Mouse (Mus musculus) adrenal gland, adult (tissue): Measurements from ENCODE around the gene Cyb5r1.
"Not testable (repeated sequence)": the region's sequence is repeated elsewhere in the genome, so short reads cannot be mapped to it uniquely, and the experiment has no call there.

Experiments used
- DNase-seq, 2 experiments: peaks; one replicate each; pipeline ENCODE4 v3.0.0; 2022 to 2023; ENCODE audit warnings: low spot score in 1 of 2; ENCODE audit not compliant: inconsistent age in 2 of 2

The Cyb5r1 gene

DNA sequence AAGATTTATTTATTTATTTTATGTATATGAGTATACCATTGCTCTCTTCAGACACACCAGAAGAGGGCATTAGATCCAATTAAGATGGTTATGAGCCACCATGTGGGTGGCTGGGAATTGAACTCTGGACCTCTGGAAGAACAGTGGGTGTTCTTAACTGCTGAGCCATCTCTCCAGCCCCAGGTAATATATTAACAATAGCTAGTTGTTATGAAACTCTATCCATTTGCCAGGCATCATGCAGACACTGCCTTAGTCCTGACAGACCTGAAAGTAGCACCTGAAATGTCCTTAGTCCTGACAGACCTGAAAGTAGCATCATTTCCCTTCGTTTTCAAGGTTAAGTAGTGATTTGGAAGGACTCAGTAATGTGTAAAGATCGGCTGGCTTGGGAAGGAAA lies 8.7 kb downstream of the Cyb5r1 start:
- no peak for DNase-seq

DNA sequence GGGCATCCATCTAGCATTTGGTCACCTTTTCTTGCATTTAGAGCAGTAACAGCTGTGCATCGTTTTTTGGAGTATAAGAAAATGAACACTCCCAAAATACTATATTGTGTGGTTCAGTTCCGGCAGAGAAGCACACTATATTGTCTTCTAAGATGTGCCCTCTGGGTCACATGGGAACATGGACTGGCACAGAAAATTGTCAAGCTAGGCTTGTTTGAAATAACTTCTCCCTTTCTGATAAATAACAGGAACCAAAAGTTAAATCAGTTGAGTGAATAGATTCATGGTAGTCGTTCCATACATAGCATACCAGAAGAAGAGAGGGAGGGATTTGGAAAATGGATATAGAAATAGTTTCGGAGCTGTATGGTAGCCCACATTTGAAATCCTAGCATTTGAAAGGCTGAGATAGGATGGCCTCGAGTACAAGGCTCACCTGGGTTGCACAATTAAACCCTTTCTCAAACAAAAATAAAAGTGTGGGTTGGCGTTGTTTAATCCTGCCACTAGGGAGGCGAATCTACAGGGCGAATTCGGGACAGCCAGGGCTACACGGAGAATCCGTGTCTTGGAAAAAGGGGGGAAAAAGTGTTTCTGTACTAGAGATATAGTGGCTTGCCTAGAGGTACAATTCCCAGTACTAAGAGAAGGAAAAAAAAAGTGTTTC lies 9.3 kb downstream of the Cyb5r1 start:
- peak in 1 of 2 experiments; percentile 53 for DNase-seq

- peak; percentile 98 to 99 for DNase-seq
Measured at GRCm38 (mm10) chr1:134415168-134415831, 9.9 kb downstream of the Cyb5r1 start, which contains the start of gene Adipor1. TSS of gene Adipor1 (plus strand) at chr1:134415378.

- DNase-seq, result peak in 1 of 2 experiments; percentile 81
Measured at GRCm38 (mm10) chr1:134418414-134418975, 13.1 kb downstream of the Cyb5r1 start.

GRCm38 (mm10) chr1:134419176-134419575 lies 13.8 kb downstream of the Cyb5r1 start:
- DNase-seq, result no peak

GRCm38 (mm10) chr1:134419751-134420458 lies 14.5 kb downstream of the Cyb5r1 start:
- DNase-seq, result peak; percentile 88 to 95

- no peak for DNase-seq
Measured at GRCm38 (mm10) chr1:134423911-134424310, 18.6 kb downstream of the Cyb5r1 start.

- no peak for DNase-seq
Measured at GRCm38 (mm10) chr1:134426289-134426688, 20.9 kb downstream of the Cyb5r1 start.

GRCm38 (mm10) chr1:134433002-134433401 lies 27.6 kb downstream of the Cyb5r1 start:
- no peak for DNase-seq

DNA sequence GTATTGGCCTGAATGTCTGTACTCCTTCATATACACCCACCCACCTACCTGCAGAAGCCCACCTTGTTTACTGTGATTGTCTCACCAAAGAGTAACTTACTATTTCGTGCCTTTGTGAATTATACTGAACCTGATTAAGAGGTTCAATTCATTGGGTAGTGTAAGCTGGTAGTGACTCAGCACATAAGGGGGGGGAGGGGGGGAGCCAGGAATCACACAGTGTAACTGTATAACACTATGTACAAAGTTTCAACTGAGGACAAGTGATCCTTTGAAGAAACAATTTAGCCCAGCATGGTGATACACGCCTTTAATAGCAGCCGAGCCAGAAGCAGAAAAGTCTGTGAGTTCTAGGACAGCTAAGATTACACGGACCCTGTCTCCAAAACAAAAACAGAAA lies 28.1 kb downstream of the Cyb5r1 start:
- no peak for DNase-seq

- no peak for DNase-seq
Measured at GRCm38 (mm10) chr1:134435414-134435813, 30.1 kb downstream of the Cyb5r1 start.

- DNase-seq, result no peak
Measured at GRCm38 (mm10) chr1:134440437-134440836, 35.1 kb downstream of the Cyb5r1 start.

- DNase-seq, result not testable (repeated sequence)
Measured at GRCm38 (mm10) chr1:134441737-134442136, 36.4 kb downstream of the Cyb5r1 start.

DNA sequence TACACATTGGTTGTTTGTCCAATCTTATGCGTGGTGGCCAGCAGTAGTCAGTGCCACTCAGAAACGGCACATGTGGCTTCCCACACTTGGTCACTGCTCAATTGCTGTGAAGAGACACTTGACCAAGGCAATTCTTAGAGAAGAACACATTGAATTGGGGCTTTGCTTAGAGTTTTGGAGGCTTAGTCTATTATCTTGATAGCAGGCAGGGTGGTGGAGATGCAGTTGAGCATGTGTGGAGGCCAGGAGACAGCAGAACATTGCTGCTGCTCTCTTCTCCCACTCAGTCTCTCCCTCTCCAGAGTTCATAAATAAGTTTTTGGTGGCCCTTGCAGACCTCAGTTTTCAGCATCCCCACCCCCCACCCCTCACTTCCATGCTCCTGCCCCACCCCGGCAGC lies 37.0 kb downstream of the Cyb5r1 start:
- no peak for DNase-seq

GRCm38 (mm10) chr1:134443288-134443687 lies 37.9 kb downstream of the Cyb5r1 start:
- not testable (repeated sequence) for DNase-seq

- DNase-seq, result peak in 1 of 2 experiments; percentile 61
Measured at GRCm38 (mm10) chr1:134445418-134445817, 40.1 kb downstream of the Cyb5r1 start.

DNA sequence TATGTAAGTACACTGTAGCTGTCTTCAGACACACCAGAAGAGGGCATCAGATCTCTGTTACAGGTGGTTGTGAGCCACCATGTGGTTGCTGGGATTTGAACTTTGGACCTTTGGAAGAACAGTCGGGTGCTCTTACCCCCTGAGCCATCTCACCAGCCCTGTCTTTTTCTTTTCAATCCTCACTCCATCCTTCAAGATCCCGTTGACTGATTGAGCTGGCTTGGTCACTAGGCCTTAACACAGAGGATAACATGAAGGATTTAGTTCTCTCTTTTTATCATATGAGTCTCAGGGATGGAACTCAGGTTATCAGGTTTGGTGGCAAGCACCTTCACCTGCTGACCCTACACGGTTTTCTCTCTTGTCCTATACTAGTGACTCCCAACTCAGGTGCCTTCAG lies 43.2 kb downstream of the Cyb5r1 start:
- not testable (repeated sequence) for DNase-seq

GRCm38 (mm10) chr1:134450201-134450600 lies 44.8 kb downstream of the Cyb5r1 start:
- DNase-seq, result peak in 1 of 2 experiments; percentile 36

GRCm38 (mm10) chr1:134450986-134451385 lies 45.6 kb downstream of the Cyb5r1 start:
- peak; percentile 40 to 84 for DNase-seq

GRCm38 (mm10) chr1:134454904-134455824 lies 49.8 kb downstream of the Cyb5r1 start, which contains the start of gene Klhl12:
TSS of gene Klhl12 (plus strand) at chr1:134455531.
- peak; percentile 93 to 99 for DNase-seq
